ENCODE assay signal across 8 mouse cellular contexts in genomic region chr6:31032980-31033608, GRCm38 (mm10).
DNase-seq lines count a peak whose midpoint lies in the region; ATAC-seq and TF ChIP-seq lines count a peak whose summit lies in the region.

No protein-coding gene starts in this region.

- H3K79me2 ChIP-seq in MEL (ENCODE audit: control insufficient read depth, insufficient read depth, low read length, poor library complexity) = no peaks in the 10 kb centered on the region

- no peak overlapping the region for H3K4me2 ChIP-seq in liver, embryonic 13.5 days
- H3K4me2 ChIP-seq in neural tube, embryonic 11.5 days (ENCODE audit: low read depth) = no peak overlapping the region

- H3K9me3 ChIP-seq in MEL (replicated peaks; ENCODE audit: insufficient read depth, low read length) = no peaks in the 10 kb centered on the region
- H3K9me3 ChIP-seq in liver, embryonic 13.5 days (replicated peaks) = no peaks in the 10 kb centered on the region
- no peaks in the 10 kb centered on the region for H3K9me3 ChIP-seq in neural tube, embryonic 11.5 days (ENCODE audit: control insufficient read depth, low read length)

- no peak for TF ChIP-seq EP300 in MEL (IDR thresholded peaks at IDR 0.05; ENCODE audit: low read depth in 1 of 2, low read length in 2 of 2)

- ATAC-seq in liver, embryonic 13.5 days (ENCODE audit: low read depth) = no peak
- ATAC-seq in neural tube, embryonic 11.5 days (ENCODE audit: insufficient read depth, low FRiP score, low TSS enrichment) = peak; percentile 81

- no peak for TF ChIP-seq POLR2A in MEL (IDR thresholded peaks at IDR 0.05; ENCODE audit: control insufficient read depth in 1 of 2, insufficient read depth in 1 of 2, low read depth in 1 of 2, low read length in 2 of 2, poor library complexity in 1 of 2)
- no peak for TF ChIP-seq POLR2A in kidney, adult 2 months (IDR thresholded peaks at IDR 0.05; ENCODE audit: low read depth, low read length)

- no peak overlapping the region for H3K27ac ChIP-seq in MEL (ENCODE audit: control insufficient read depth, low read depth, low read length)
- H3K27ac ChIP-seq in kidney, adult 2 months (ENCODE audit: insufficient read depth, low read depth, low read length) = no peak overlapping the region
- no peak overlapping the region for H3K27ac ChIP-seq in liver, embryonic 13.5 days
- H3K27ac ChIP-seq in neural tube, embryonic 11.5 days (ENCODE audit: low read depth, low read length) = no peak overlapping the region

- H3K36me3 ChIP-seq in MEL (ENCODE audit: control insufficient read depth in 1 of 2, insufficient read depth in 2 of 2, low read length in 2 of 2) = peaks cover 0 to 4% of the 10 kb centered on the region in 2 experiments; a peak in 1 of 4 replicates
- H3K36me3 ChIP-seq in kidney, adult 2 months (ENCODE audit: control insufficient read depth, insufficient read depth, low read length) = no peaks in the 10 kb centered on the region
- no peaks in the 10 kb centered on the region for H3K36me3 ChIP-seq in liver, embryonic 13.5 days
- no peaks in the 10 kb centered on the region for H3K36me3 ChIP-seq in neural tube, embryonic 11.5 days (ENCODE audit: control insufficient read depth, insufficient read depth, low read length)

- peak; percentile 77 for TF ChIP-seq RAD21 in MEL (IDR thresholded peaks at IDR 0.05; ENCODE audit: low read depth, low read length)

- peak; percentile 73 for DNase-seq in 416B (ENCODE audit: low read depth)
- DNase-seq in MEL (ENCODE audit: low read depth, low spot score) = peak; percentile 69
- DNase-seq in cerebellum, postnatal 10 days = peak; percentile 81 to 84
- peak; percentile 42 to 60 for DNase-seq in heart, adult 18-20 months
- peak; percentile 49 for DNase-seq in kidney, adult 2 months
- DNase-seq in liver, embryonic 13.5 days = peak; percentile 10
- DNase-seq in neural tube, embryonic 11.5 days (ENCODE audit: low spot score) = peak; percentile 82
- peak; percentile 68 for DNase-seq in thymus, postnatal 4 days

- TF ChIP-seq CTCF in MEL (IDR thresholded peaks at IDR 0.05 in 2 of 3, conservative IDR thresholded peaks at IDR 0.05 in 1 of 3; ENCODE audit: control insufficient read depth in 1 of 3, insufficient read depth in 1 of 3, low read depth in 2 of 3, low read length in 3 of 3, poor library complexity in 1 of 3, severe bottlenecking in 1 of 3) = peak; percentile 86 to 97 (median 95)
- peak; percentile 95 for TF ChIP-seq CTCF in kidney, adult 2 months (conservative IDR thresholded peaks at IDR 0.05; ENCODE audit: insufficient read depth, insufficient read length, low read depth, low read length)

- H3K4me3 ChIP-seq in MEL (ENCODE audit: control insufficient read depth in 1 of 2, insufficient read depth in 1 of 2, low read depth in 2 of 2, low read length in 2 of 2) = peak overlapping the region; percentile 14 to 50; a peak in 2 of 4 replicates
- H3K4me3 ChIP-seq in kidney, adult 2 months (ENCODE audit: insufficient read depth, low read depth, low read length) = no peak overlapping the region
- H3K4me3 ChIP-seq in liver, embryonic 13.5 days (replicated peaks) = no peak overlapping the region
- H3K4me3 ChIP-seq in neural tube, embryonic 11.5 days (ENCODE audit: low read depth, low read length) = no peak overlapping the region

- no peak overlapping the region for H3K9ac ChIP-seq in MEL (ENCODE audit: control insufficient read depth, low read depth, low read length, poor library complexity, severe bottlenecking)
- H3K9ac ChIP-seq in liver, embryonic 13.5 days = no peak overlapping the region
- no peak overlapping the region for H3K9ac ChIP-seq in neural tube, embryonic 11.5 days (ENCODE audit: low read length)

- WGBS in kidney, adult 2 months = 7% methylated on average over 12 of the region's 12 CpGs
- 9% methylated on average over 12 of the region's 12 CpGs for WGBS in liver, embryonic 13.5 days (ENCODE audit: insufficient replicate concordance)
- WGBS in neural tube, embryonic 11.5 days = 15% methylated on average over 12 of the region's 12 CpGs

- peaks cover 0 to 9% of the 10 kb centered on the region in 2 experiments; a peak in 1 of 4 replicates for H3K4me1 ChIP-seq in MEL (ENCODE audit: control insufficient read depth in 1 of 2, insufficient read depth in 2 of 2, low read length in 2 of 2)
- H3K4me1 ChIP-seq in kidney, adult 2 months (ENCODE audit: control insufficient read depth, insufficient read depth, low read length) = no peaks in the 10 kb centered on the region
- no peaks in the 10 kb centered on the region for H3K4me1 ChIP-seq in liver, embryonic 13.5 days (replicated peaks)
- H3K4me1 ChIP-seq in neural tube, embryonic 11.5 days (ENCODE audit: control insufficient read depth, insufficient read depth, low read length) = no peaks in the 10 kb centered on the region

- H3K27me3 ChIP-seq in MEL (ENCODE audit: control insufficient read depth in 1 of 2, insufficient read depth in 2 of 2, low read length in 2 of 2) = peaks cover 0 to 1% of the 10 kb centered on the region in 2 experiments; a peak in 2 of 4 replicates
- no peaks in the 10 kb centered on the region for H3K27me3 ChIP-seq in kidney, adult 2 months (replicated peaks; ENCODE audit: control insufficient read depth, insufficient read depth, low read length)
- no peaks in the 10 kb centered on the region for H3K27me3 ChIP-seq in liver, embryonic 13.5 days
- H3K27me3 ChIP-seq in neural tube, embryonic 11.5 days (ENCODE audit: control insufficient read depth, insufficient read depth, low read length) = no peaks in the 10 kb centered on the region

TF ChIP-seq in MEL, 35 proteins besides CTCF, POLR2A, EP300 and RAD21:
- TF ChIP-seq ZC3H11A (IDR thresholded peaks at IDR 0.05; ENCODE audit: low read depth, low read length) = peak; percentile 71
- TF ChIP-seq SMC3 (IDR thresholded peaks at IDR 0.05; ENCODE audit: low read depth, low read length) = peak; percentile 89
- 0 out of 2 replicates have a peak, but pooled peaks have one; percentile 20 for TF ChIP-seq BHLHE40 (IDR thresholded peaks at IDR 0.05; ENCODE audit: borderline replicate concordance, low read depth, low read length)
- 0 out of 2 replicates have a peak, but pooled peaks have one; percentile 21 for TF ChIP-seq HCFC1 (IDR thresholded peaks at IDR 0.05; ENCODE audit: low read depth, low read length)
- TF ChIP-seq NRF1 (IDR thresholded peaks at IDR 0.05; ENCODE audit: insufficient read depth, low read depth, low read length, poor library complexity, severe bottlenecking) = no peak

Comparison
In these comparisons a context has a peak if more than half of its experiments do, and no peak if none do; other contexts are left out.
1. DNase-seq: peak in every context shown above with its lines; median percentile 82 in cerebellum, postnatal 10 days; 82 in neural tube, embryonic 11.5 days; 73 in 416B; 69 in MEL; 68 in thymus, postnatal 4 days; 51 in heart, adult 18-20 months; 49 in kidney, adult 2 months; 10 in liver, embryonic 13.5 days.
2. H3K4me3 ChIP-seq: peak in MEL (2 of 2); none in kidney, adult 2 months (single experiment), liver, embryonic 13.5 days (single experiment) and neural tube, embryonic 11.5 days (single experiment).